Mouse (Mus musculus): ENCODE measurements around the gene Myl9.

- TF ChIP-seq POLR2A (IDR thresholded peaks at IDR 0.05; ENCODE audit: low read depth, low read length) (no peak), CTCF (IDR thresholded peaks at IDR 0.05; ENCODE audit: borderline replicate concordance, insufficient read depth, low read length) (no peak)
Observed at GRCm38 (mm10) chr2:156787776-156788105, 12.5 kb downstream of the Myl9 start.

Measured in embryonic fibroblast, embryonic 13.5 days (primary cell).